Mouse (Mus musculus) midbrain, embryonic 10.5 days (tissue): ENCODE measurements at regions not wholly inside any gene's neighbourhood (a gene's known extent, or its start where the extent isn't known, plus 50 kb on each side); places are given as distances from the start of the nearest gene placed in this dataset.

Experiments
- DNase-seq: peaks from one replicate; pipeline ENCODE4 v3.0.0-alpha.2; 2017; ENCODE audit warnings: low spot score
- H3K27ac ChIP-seq: fragments of 300-500 bp; sonication (generic); replicated peaks from 2 replicates; pipeline ENCODE4 v1.5.1; 2016; ENCODE audit warnings: mild to moderate bottlenecking
- H3K27me3 ChIP-seq: fragments of 300-500 bp; sonication (generic); 2 replicates; pipeline ENCODE4 v1.6.1; 2016; ENCODE audit warnings: low read depth, mild to moderate bottlenecking; ENCODE audit not compliant: poor library complexity, severe bottlenecking
- H3K36me3 ChIP-seq: fragments of 300-500 bp; sonication (generic); 2 replicates; pipeline ENCODE4 v1.6.1; 2016; ENCODE audit warnings: mild to moderate bottlenecking, moderate library complexity
- H3K4me1 ChIP-seq: fragments of 300-500 bp; sonication (generic); 2 replicates; pipeline ENCODE4 v1.6.1; 2016
- H3K4me3 ChIP-seq: fragments of 300-500 bp; sonication (generic); 2 replicates; pipeline ENCODE4 v1.5.1; 2016; ENCODE audit warnings: mild to moderate bottlenecking, moderate library complexity
- H3K9me3 ChIP-seq: fragments of 300-500 bp; sonication (generic); replicated peaks from 2 replicates; pipeline ENCODE4 v1.6.1; 2016; ENCODE audit warnings: mild to moderate bottlenecking
- WGBS: fragments of 180-500 bp; shearing (Covaris S2); methylation state at CpG from one replicate; pipeline ENCODE4 v1.1.7; 2016; 5-methylcytosine and 5-hydroxymethylcytosine counted together

DNA sequence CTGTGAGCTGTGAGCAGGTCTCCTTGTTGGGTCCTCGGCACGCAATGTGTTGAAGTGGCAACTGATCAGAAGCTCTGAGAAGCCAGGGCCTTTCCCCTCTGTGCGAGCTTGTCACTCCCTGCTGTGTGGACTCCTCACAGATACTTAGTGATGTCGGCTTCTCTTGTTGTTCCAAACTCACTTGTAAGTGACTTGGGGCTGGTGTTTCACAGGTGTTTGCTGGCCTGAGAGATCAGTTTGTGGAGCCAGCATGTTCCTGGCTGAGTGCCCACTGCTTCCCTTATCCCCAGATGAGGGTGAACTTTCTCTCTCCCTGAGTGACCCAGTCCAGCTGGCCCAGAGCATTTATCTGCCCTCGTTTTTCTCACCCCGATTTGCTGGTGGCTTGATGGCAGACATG, 247.8 kb upstream of the Kcnab2 start:
- DNase-seq = no peak
- H3K27ac ChIP-seq = peak overlapping the region; percentile 38

GRCm38 (mm10) chr4:152724741-152725140, 247.1 kb upstream of the Kcnab2 start:
- Histone ChIP-seq H3K9me3 (no peaks in the 10 kb centered on the region), H3K27me3 (peaks cover 7% of the 10 kb centered on the region; the same call in 1 of the 2 replicates), H3K4me1 (peaks cover 23% of the 10 kb centered on the region), H3K27ac (peak overlapping the region; percentile 42; the same call in 1 of the 2 replicates), H3K36me3 (no peaks in the 10 kb centered on the region), H3K4me3 (no peak overlapping the region)
- 82% methylated on average over 7 of the region's 7 CpGs for WGBS
- no peak for DNase-seq

More for the DNA sequence above, 247.8 kb upstream of the Kcnab2 start:
- Histone ChIP-seq H3K4me1 (peaks cover 23% of the 10 kb centered on the region), H3K9me3 (no peaks in the 10 kb centered on the region), H3K27me3 (peaks cover 7% of the 10 kb centered on the region; the same call in 1 of the 2 replicates), H3K36me3 (no peaks in the 10 kb centered on the region), H3K4me3 (no peak overlapping the region)
- WGBS = 51% methylated on average over 6 of the region's 6 CpGs

GRCm38 (mm10) chr4:152724026-152724425, 246.4 kb upstream of the Kcnab2 start:
- Histone ChIP-seq H3K36me3 (no peaks in the 10 kb centered on the region), H3K9me3 (no peaks in the 10 kb centered on the region), H3K4me3 (no peak overlapping the region), H3K27me3 (peaks cover 7% of the 10 kb centered on the region; the same call in 1 of the 2 replicates), H3K27ac (no peak overlapping the region; the same call in 1 of the 2 replicates), H3K4me1 (peaks cover 23% of the 10 kb centered on the region)
- DNase-seq = no peak
- 84% methylated on average over 10 of the region's 10 CpGs for WGBS

DNA sequence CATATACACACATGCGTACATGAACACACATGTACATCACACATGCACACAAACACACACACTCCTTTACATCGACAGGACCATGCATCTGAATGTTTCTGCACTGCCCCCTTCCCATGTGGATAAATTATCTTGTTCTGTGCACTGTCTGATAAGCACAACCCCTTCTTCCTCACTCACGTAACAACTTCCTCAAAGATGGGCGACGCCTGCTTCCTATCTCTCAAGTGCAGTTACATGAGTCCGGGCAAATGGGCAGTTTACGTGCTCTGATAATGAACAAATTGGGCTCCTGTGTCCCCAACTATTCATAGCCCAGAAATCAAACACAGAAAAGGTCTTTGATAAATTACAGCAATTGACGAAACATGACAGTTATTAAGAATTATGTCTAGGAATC, 242.9 kb upstream of the Kcnab2 start:
- Histone ChIP-seq H3K4me1 (peaks cover 16% of the 10 kb centered on the region), H3K27me3 (no peaks in the 10 kb centered on the region), H3K36me3 (no peaks in the 10 kb centered on the region), H3K4me3 (no peak overlapping the region), H3K27ac (no peak overlapping the region), H3K9me3 (no peaks in the 10 kb centered on the region)
- WGBS = 94% methylated on average over 8 of the region's 8 CpGs
- no peak for DNase-seq

DNA sequence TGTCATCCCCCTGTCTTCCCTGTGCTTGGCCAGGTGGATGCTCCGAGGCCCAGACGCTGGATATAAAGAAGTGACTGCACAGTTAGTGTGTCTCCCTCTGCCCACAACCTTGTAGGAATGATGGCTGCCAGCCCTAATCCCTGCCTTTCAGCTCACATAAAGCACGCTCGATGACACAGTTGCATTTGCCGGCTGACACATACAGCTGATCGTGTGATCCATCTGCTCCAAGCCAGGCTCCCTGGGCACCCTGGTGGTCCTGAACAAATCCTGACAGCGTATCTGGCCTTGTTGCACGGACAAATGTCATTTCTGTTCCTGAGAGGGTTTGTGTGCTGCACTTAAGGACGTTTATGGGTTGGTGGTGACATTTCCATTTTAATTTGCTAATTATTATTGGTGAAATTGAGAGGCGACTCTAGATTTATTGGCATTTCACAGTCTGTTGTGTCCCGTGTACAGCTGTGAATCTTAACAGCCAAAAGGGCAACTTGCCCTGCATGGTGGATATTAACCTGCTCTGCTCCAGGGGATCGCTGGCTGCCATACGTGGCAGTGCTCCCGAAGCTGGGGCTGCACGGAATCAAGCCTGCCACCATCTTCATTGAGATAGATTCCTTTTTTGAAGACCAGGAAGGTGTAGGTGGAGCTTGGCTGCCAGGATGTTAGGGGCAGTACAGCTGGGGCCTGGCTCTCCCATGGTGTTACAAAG, 241.9 kb upstream of the Kcnab2 start:
- Histone ChIP-seq H3K4me3 (no peak overlapping the region), H3K36me3 (no peaks in the 10 kb centered on the region), H3K27ac (no peak overlapping the region), H3K4me1 (peaks cover 6% of the 10 kb centered on the region), H3K27me3 (no peaks in the 10 kb centered on the region), H3K9me3 (no peaks in the 10 kb centered on the region)
- no peak for DNase-seq
- WGBS = 85% methylated on average over 15 of the region's 15 CpGs

DNA sequence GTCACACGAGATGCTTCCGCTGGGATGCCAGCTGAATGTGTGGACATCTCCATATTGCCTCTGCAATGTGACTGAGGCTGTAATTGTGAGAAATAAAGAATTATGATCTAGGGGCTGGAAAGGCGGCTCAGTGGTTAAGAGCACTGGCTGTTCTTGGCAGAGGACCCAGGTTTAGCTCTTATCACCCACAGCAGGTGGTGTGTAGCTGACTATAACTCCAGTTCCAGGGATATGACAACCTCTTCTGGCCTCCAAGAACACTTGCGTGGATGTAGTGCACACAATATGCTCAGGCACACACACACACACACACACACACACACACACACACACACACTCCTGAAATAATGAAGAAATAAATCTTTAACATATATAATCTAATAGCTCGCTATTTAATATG, 232.7 kb upstream of the Kcnab2 start:
- Histone ChIP-seq H3K4me1 (no peaks in the 10 kb centered on the region), H3K36me3 (no peaks in the 10 kb centered on the region), H3K27ac (no peak overlapping the region), H3K27me3 (no peaks in the 10 kb centered on the region), H3K4me3 (no peak overlapping the region), H3K9me3 (no peaks in the 10 kb centered on the region)
- no peak for DNase-seq
- 86% methylated on average over 5 of the region's 5 CpGs for WGBS

DNA sequence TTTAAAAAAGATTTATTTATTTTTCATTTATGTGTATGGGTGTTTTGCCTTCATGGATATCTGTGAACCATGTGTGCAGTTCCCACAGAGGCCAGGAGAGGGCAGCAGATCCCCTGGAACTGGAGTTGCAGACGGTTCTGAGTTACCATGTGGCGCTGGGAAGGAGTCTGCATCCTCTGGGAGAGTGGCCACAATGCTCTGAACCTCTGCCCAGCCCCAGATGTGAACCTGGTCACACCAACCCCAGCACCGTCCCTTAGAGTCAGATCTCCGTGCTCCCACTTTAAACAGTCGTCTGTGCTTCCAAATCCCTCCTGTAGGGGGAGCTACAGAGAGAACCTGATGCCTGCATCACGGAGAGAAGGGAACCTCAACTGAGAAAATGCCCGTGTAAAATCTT, 222.5 kb upstream of the Kcnab2 start:
- 79% methylated on average over 7 of the region's 7 CpGs for WGBS
- H3K4me1 ChIP-seq = peaks cover 40% of the 10 kb centered on the region
- no peak overlapping the region for H3K4me3 ChIP-seq
- DNase-seq = no peak
- H3K27me3 ChIP-seq = peaks cover 4% of the 10 kb centered on the region; the same call in 1 of the 2 replicates
- H3K9me3 ChIP-seq = peaks cover 4% of the 10 kb centered on the region; the same call in 1 of the 2 replicates
- no peak overlapping the region for H3K27ac ChIP-seq
- no peaks in the 10 kb centered on the region for H3K36me3 ChIP-seq

GRCm38 (mm10) chr4:152697247-152697960, 219.7 kb upstream of the Kcnab2 start:
- Histone ChIP-seq H3K4me1 (peaks cover 64% of the 10 kb centered on the region), H3K4me3 (peak overlapping the region; percentile 30), H3K36me3 (no peaks in the 10 kb centered on the region), H3K27me3 (peaks cover 21% of the 10 kb centered on the region), H3K27ac (peak overlapping the region; percentile 82), H3K9me3 (peaks cover 4% of the 10 kb centered on the region; the same call in 1 of the 2 replicates)
- peak; percentile 86 for DNase-seq
- 30% methylated on average over 22 of the region's 22 CpGs for WGBS

DNA sequence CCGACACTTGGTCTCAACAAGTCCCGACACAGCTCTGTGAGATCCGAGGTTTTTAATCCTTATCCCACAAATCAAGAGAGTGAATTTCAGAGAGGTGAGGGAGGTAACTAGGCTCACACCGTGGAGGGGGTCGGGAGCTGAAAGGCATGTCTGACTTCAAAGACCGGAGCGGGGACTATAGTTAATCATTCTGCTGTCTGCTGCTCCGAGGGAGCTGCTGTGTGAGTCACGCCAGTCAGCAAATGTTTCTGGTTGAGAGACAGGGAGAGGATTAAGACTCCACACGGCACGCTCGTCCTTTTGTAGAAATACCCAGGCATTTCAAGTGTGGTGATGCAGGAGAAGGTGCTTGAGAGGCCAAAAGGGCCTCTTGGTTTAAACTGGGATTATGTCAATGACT, 214.1 kb upstream of the Kcnab2 start:
- WGBS = 31% methylated on average over 12 of the region's 12 CpGs
- H3K27ac ChIP-seq = peak overlapping the region; percentile 59
- H3K27me3 ChIP-seq = peaks cover 28% of the 10 kb centered on the region
- 0 out of 2 replicates have a peak, but pooled peaks cover 10% of the 10 kb centered on the region for H3K9me3 ChIP-seq
- H3K4me1 ChIP-seq = peaks cover 62% of the 10 kb centered on the region
- H3K36me3 ChIP-seq = no peaks in the 10 kb centered on the region
- H3K4me3 ChIP-seq = no peak overlapping the region
- peak; percentile 39 for DNase-seq

- Histone ChIP-seq H3K4me1 (peaks cover 62% of the 10 kb centered on the region), H3K9me3 (0 out of 2 replicates have a peak, but pooled peaks cover 10% of the 10 kb centered on the region), H3K36me3 (no peaks in the 10 kb centered on the region), H3K27ac (peak overlapping the region; percentile 59), H3K4me3 (no peak overlapping the region), H3K27me3 (peaks cover 28% of the 10 kb centered on the region)
- 80% methylated on average over 13 of the region's 13 CpGs for WGBS
- DNase-seq = no peak
Observed at GRCm38 (mm10) chr4:152691302-152691701, 213.6 kb upstream of the Kcnab2 start.

DNA sequence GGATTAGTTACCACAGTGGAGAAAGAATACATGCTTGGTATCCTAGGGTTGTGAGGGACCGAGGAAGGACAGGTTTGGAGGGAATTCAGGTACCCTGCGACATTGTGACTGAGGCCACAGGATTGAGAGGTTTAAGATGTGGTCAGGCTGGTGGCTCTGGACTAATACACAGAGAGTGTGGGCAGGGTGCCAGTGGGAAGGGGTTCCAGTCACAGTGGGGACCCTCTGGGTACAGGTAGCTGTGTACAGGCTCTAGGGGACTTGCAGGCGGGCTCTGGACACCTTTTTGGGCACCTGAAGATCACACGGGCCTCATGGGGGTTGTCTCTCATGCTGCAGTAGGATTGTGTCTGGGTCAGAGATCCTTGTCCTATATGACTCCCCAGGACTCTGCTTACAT, 213.1 kb upstream of the Kcnab2 start:
- Histone ChIP-seq H3K27me3 (peaks cover 25% of the 10 kb centered on the region), H3K27ac (peak overlapping the region; percentile 59; the same call in 1 of the 2 replicates), H3K4me3 (no peak overlapping the region), H3K36me3 (no peaks in the 10 kb centered on the region), H3K4me1 (peaks cover 62% of the 10 kb centered on the region), H3K9me3 (0 out of 2 replicates have a peak, but pooled peaks cover 10% of the 10 kb centered on the region)
- WGBS = 86% methylated on average over 4 of the region's 4 CpGs
- no peak for DNase-seq

DNA sequence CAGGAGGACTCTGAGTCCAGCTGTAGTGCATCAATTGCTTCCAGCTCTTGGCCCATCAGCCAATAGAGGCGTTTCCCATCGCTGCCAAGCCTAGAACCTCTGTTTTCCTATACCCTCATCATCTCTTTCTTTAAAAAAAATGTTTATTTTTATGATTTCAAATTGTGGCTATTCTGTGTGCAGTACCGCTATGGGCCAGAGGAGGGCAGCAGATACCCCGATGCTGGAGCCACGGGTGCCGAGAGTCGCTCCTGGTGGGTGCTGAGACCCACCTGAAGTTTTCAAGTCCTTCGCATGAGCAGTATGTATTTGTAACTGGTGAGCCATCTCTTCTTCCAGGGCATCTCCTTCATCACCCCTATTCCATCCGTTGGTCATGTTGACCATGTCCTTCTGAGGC, 212.2 kb upstream of the Kcnab2 start:
- WGBS = 84% methylated on average over 9 of the region's 9 CpGs
- Histone ChIP-seq H3K4me1 (peaks cover 58% of the 10 kb centered on the region), H3K36me3 (no peaks in the 10 kb centered on the region), H3K9me3 (0 out of 2 replicates have a peak, but pooled peaks cover 10% of the 10 kb centered on the region), H3K4me3 (no peak overlapping the region), H3K27me3 (peaks cover 20% of the 10 kb centered on the region), H3K27ac (no peak overlapping the region)
- DNase-seq = no peak
